Mouse (Mus musculus): ENCODE data around the gene Sh3gl1. TPM values are rescaled to one million over a fixed set of nuclear protein-coding genes. Genes with fewer than 3 reads are reported as not detected.

The Sh3gl1 gene
- polyA plus RNA-seq, 1 experiment from 2014 or later = 105 TPM

DNA sequence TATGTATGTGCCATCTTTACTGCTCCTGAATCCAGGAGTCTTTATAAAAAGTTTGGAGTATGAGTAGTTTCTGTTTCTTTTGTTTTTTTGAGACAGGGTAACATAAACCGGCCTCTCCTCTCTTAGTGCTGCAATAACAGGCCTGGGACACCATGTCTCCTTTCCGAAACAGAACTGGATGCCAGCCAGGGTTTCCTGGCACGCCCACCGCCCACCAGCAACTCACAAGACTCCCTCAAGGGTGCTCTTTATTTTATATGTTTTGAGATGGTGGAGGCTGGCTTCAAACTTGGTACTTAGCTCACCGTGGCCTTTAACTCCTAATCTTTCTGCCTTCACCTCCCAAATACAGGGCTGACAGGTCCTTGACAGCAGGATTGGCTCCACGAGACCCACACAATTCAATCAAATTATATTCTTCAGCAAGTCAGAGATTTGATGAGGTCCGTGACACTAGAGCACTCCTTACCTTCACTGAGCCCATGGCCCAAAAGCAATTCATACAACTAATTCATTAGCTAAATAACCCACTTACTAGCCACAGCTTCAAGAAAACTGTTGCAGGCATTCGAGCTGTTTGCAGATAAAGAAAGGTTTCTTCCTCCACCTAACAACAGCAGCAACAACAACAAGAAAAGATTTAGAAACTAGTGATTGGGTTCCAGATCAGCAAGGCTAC is 2.3 kb upstream of the Sh3gl1 start:
- Histone ChIP-seq H3K4me3 (replicated peaks) (no peak overlapping the region), H3K4me2 (no peak overlapping the region), H3K9ac (replicated peaks) (no peak overlapping the region), H3K36me3 (peaks cover 12% of the 10 kb centered on the region), H3K27me3 (replicated peaks) (no peaks in the 10 kb centered on the region), H3K4me1 (peaks cover 35% of the 10 kb centered on the region), H3K9me3 (replicated peaks) (no peaks in the 10 kb centered on the region), H3K27ac (replicated peaks) (no peak overlapping the region)
- no peak for ATAC-seq (ENCODE audit: low FRiP score)
- WGBS = 88% methylated on average over 8 of the region's 8 CpGs

DNA sequence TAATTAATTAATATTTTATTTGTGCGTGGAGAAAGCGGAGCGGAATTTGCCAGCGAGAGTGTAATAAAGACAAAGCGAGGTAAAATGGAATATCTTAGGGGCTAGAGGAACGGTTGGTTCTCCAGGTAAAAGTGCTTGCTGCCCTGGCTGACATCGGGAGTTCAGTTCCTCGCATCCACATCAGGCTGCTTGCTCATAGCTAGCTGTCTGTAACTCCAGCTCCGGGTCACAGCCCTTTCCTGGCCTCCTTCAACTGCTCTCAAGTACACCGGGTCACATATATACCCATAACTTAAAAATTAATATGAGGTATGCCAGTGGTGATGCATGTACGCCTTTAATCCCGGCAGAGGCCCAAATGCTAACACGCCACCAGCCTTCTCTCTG is 459 bp upstream of the Sh3gl1 start:
- peak; percentile 36 for ATAC-seq (ENCODE audit: low FRiP score)
- Histone ChIP-seq H3K36me3 (peaks cover 16% of the 10 kb centered on the region), H3K9me3 (replicated peaks) (no peaks in the 10 kb centered on the region), H3K4me2 (peak overlapping the region; percentile 66), H3K4me3 (replicated peaks) (peak overlapping the region; percentile 80), H3K27me3 (replicated peaks) (no peaks in the 10 kb centered on the region), H3K27ac (replicated peaks) (peak overlapping the region; percentile 67), H3K9ac (replicated peaks) (peak overlapping the region; percentile 36; the same call in 1 of the 2 replicates), H3K4me1 (peaks cover 48% of the 10 kb centered on the region)
- WGBS = 40% methylated on average over 13 of the region's 13 CpGs

DNA sequence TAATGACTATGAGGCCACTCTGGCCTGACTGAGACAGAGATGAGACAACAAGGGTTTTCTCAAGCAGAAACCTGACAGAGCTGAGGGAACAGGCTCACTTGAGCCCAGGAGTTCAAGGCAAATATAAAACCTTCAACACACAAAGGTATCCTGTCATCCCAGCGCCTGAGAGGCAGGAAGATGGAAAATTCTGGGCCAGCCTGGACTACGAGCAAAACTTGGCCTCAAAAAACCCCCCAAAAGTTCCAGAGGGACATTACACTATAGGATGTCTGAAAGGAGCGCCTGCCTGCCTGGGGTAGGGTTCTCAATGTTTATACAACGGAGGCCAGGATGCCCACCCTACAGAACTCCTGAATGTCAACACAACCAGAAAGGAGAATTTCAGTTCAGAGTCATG is 1.2 kb downstream of the Sh3gl1 start:
- Histone ChIP-seq H3K9ac (replicated peaks) (peak overlapping the region; percentile 83), H3K4me3 (replicated peaks) (peak overlapping the region; percentile 80), H3K4me2 (peak overlapping the region; percentile 66), H3K27me3 (replicated peaks) (no peaks in the 10 kb centered on the region), H3K9me3 (replicated peaks) (no peaks in the 10 kb centered on the region), H3K36me3 (peaks cover 18% of the 10 kb centered on the region), H3K27ac (replicated peaks) (no peak overlapping the region), H3K4me1 (peaks cover 52% of the 10 kb centered on the region)
- WGBS = 83% methylated on average over 4 of the region's 4 CpGs
- no peak for ATAC-seq (ENCODE audit: low FRiP score)

DNA sequence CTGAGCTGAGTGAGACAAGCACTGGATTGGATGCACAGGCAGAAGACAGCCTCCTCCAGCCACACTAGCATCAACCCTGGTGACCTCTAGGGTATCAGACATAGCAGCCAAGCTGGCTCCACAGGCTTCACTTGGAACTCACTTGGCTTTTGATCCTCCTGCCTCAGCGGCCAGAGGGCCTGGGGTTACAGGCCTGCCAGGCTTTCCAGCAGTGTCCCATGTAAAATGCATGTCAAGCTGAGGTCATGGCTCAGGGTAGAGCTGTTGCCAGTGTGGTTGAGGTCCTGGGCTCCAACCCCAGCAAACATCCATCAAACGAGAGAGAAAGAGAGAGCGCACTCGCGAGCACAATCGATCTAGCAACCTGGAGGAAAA is 1.7 kb downstream of the Sh3gl1 start:
- Histone ChIP-seq H3K4me3 (replicated peaks) (no peak overlapping the region), H3K9me3 (replicated peaks) (no peaks in the 10 kb centered on the region), H3K4me2 (peak overlapping the region; percentile 66; the same call in 1 of the 2 replicates), H3K9ac (replicated peaks) (peak overlapping the region; percentile 83), H3K27me3 (replicated peaks) (no peaks in the 10 kb centered on the region), H3K36me3 (peaks cover 18% of the 10 kb centered on the region), H3K4me1 (peaks cover 54% of the 10 kb centered on the region), H3K27ac (replicated peaks) (no peak overlapping the region)
- no peak for ATAC-seq (ENCODE audit: low FRiP score)
- 91% methylated on average over 6 of the region's 6 CpGs for WGBS

DNA sequence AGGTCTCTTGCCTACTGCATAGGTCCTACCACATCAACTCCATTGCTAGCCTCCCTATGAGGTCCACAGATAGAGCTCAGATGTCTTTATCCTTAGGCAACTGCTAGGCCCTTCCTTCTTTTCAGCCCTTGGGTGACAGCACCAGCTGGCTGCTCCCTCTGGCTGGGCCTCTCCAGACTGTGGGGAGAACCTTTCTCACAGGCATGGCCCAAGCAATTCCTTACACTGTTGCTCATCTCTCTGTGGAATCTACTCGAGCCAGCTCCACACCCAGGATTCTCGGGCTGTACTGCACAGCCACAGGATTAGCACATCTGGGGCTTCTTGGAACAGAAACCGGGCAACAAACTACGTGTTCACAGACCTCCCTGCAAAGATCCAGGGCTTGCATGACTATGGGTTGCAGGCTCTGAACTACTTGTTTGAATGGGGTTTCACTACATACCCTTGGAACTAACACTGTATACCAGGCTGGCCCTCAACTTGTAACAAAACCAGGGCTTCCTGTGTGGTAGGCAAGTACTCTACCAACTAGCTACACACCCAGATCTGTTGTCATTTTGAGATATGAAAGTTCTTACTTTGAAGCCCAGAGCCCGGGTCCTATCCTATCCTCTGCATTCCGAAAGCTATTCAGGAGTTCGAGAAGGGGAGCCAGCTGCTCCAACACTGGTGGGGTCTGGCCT is 2.3 kb downstream of the Sh3gl1 start:
- no peak for ATAC-seq (ENCODE audit: low FRiP score)
- H3K9me3 ChIP-seq (replicated peaks) = no peaks in the 10 kb centered on the region
- no peaks in the 10 kb centered on the region for H3K27me3 ChIP-seq (replicated peaks)
- no peak overlapping the region for H3K27ac ChIP-seq (replicated peaks)
- 91% methylated on average over 7 of the region's 7 CpGs for WGBS
- no peak overlapping the region for H3K4me2 ChIP-seq
- H3K9ac ChIP-seq (replicated peaks) = no peak overlapping the region
- H3K4me3 ChIP-seq (replicated peaks) = no peak overlapping the region
- peaks cover 58% of the 10 kb centered on the region for H3K4me1 ChIP-seq
- H3K36me3 ChIP-seq = peaks cover 18% of the 10 kb centered on the region

DNA sequence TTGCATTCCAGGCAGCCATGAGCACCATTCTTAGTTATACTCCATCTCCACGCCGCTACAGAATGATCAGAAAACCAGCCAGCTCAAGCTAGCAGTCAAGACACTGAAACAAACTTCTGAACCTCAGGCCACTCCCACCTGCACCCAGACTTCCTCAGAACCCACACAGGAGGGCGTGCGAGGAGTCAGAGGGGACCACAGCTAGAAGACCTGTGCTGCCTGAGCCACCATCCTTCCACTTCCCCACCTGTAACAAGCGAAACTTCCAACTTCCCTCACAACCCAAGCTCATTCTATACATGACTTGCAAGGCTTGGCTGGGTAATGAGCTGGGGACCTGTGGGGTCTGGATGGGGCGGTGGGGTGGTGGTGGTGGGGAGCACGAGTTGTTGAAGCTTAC is 3.6 kb downstream of the Sh3gl1 start:
- no peaks in the 10 kb centered on the region for H3K9me3 ChIP-seq (replicated peaks)
- ATAC-seq (ENCODE audit: low FRiP score) = no peak
- H3K4me2 ChIP-seq = 0 out of 2 replicates have a peak overlapping the region, but pooled peaks have one; percentile 3
- 80% methylated on average over 7 of the region's 7 CpGs for WGBS
- H3K27ac ChIP-seq (replicated peaks) = no peak overlapping the region
- no peak overlapping the region for H3K4me3 ChIP-seq (replicated peaks)
- H3K36me3 ChIP-seq = peaks cover 27% of the 10 kb centered on the region
- no peaks in the 10 kb centered on the region for H3K27me3 ChIP-seq (replicated peaks)
- peaks cover 66% of the 10 kb centered on the region for H3K4me1 ChIP-seq
- 0 out of 2 replicates have a peak overlapping the region, but pooled peaks have one; percentile 20 for H3K9ac ChIP-seq (replicated peaks)

DNA sequence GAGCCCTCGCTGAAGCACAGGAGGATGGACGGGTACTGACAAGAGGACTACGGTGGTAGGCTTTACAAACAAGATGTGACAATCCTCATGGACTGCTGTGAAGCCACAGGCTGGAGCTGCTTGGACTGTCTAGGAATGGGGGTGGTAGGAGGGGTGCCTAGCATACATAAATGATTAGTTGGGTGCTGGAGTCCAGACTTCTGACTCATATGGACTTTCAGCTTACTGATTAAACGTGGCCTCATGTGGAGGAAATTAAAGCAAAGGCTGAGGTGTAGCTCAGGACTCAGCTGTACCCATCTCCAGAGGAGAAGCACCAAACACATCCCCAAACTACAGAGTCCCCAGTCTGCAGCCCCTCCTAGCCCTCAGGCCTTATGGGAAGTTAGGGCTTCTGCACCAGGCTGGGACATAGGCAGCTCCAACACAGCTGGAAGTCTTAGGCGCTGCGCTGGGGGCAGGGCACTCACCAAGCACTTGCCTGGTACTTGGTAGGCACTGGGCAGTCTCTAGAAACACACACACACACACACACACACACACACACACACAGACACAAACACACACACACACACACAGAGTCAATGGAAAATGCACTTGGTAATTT is 4.2 kb downstream of the Sh3gl1 start:
- 80% methylated on average over 6 of the region's 6 CpGs for WGBS
- Histone ChIP-seq H3K27me3 (replicated peaks) (no peaks in the 10 kb centered on the region), H3K4me2 (0 out of 2 replicates have a peak overlapping the region, but pooled peaks have one; percentile 3), H3K27ac (replicated peaks) (no peak overlapping the region), H3K4me1 (peaks cover 68% of the 10 kb centered on the region), H3K36me3 (peaks cover 27% of the 10 kb centered on the region), H3K4me3 (replicated peaks) (no peak overlapping the region), H3K9ac (replicated peaks) (no peak overlapping the region), H3K9me3 (replicated peaks) (no peaks in the 10 kb centered on the region)
- ATAC-seq (ENCODE audit: low FRiP score) = no peak

DNA sequence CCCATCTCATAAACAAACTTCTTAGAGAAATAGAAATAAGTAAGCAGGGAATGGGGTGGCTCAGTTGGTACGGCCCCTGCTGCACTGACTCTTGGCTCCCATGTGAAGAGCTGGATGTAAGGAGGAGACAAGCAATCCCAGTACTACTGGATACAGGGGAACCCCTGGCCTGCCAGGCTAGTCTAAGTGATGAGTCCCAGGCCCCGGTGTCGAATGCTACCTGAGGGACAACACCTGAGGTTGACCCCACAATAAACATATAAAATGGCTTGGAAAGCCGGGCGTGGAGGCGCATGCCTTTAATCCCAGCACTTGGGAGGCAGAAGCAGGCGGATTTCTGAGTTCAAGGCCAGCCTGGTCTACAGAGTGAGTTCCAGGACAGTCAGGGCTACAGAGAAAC is 5.0 kb downstream of the Sh3gl1 start:
- no peak for ATAC-seq (ENCODE audit: low FRiP score)
- no peaks in the 10 kb centered on the region for H3K9me3 ChIP-seq (replicated peaks)
- peaks cover 27% of the 10 kb centered on the region for H3K36me3 ChIP-seq
- H3K27me3 ChIP-seq (replicated peaks) = no peaks in the 10 kb centered on the region
- H3K27ac ChIP-seq (replicated peaks) = no peak overlapping the region
- H3K4me3 ChIP-seq (replicated peaks) = no peak overlapping the region
- no peak overlapping the region for H3K4me2 ChIP-seq
- no peak overlapping the region for H3K9ac ChIP-seq (replicated peaks)
- 90% methylated on average over 7 of the region's 7 CpGs for WGBS
- H3K4me1 ChIP-seq = peaks cover 71% of the 10 kb centered on the region

DNA sequence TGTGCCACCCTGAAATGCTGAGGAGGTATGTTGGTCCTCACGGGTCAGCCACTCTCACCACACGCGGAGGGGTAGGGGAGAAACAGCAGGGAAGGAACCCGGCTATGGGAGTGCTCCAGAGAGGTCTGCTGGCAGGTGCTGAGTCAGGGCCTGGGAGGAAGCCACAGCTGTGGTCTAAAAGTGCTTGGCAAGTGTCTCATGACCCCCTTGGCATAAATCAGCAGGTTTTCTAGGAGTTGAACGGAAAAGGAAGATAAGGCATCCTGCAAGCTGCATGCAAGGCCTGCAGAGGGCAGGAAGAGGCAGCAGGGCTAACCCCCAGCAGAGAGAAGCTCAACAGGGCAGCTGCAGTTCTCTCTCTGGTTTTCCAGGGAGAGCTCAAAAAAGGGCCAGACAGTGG is 5.5 kb downstream of the Sh3gl1 start:
- no peak overlapping the region for H3K9ac ChIP-seq (replicated peaks)
- H3K9me3 ChIP-seq (replicated peaks) = no peaks in the 10 kb centered on the region
- peaks cover 75% of the 10 kb centered on the region for H3K4me1 ChIP-seq
- peaks cover 27% of the 10 kb centered on the region for H3K36me3 ChIP-seq
- no peak overlapping the region for H3K27ac ChIP-seq (replicated peaks)
- H3K27me3 ChIP-seq (replicated peaks) = no peaks in the 10 kb centered on the region
- 63% methylated on average over 5 of the region's 5 CpGs for WGBS
- H3K4me3 ChIP-seq (replicated peaks) = no peak overlapping the region
- no peak overlapping the region for H3K4me2 ChIP-seq
- no peak for ATAC-seq (ENCODE audit: low FRiP score)

DNA sequence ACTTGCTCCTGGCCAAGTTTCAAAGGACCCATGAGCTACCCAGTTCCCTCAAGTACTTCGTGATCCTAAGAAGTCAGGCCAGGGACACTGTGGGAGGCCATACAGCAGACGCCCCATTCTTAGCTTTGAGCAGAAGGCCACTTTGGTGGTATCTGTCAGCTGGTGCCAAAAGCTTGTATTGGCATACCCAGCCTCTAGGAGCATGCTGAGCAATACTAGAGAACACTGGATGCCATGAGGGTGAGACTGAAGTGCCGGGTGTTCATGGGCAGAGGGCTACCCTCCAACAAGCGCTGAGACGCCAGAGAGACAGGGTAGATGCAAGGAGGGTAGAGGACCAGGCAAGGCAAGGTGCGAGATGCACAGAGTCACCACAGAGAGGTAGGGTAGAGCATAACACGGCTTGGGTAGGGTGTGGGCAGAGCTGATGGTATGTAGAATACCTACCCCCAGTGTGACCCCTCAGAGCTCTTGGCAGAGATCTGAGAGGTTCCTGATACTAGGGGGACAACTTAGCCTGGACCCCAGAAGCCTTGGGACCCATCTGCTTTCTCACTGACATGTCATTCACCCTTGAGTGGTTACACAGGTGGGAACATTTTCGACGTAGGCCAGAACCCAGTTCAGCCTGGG is 6.1 kb downstream of the Sh3gl1 start:
- WGBS = 88% methylated on average over 9 of the region's 9 CpGs
- H3K36me3 ChIP-seq = peaks cover 27% of the 10 kb centered on the region
- no peak overlapping the region for H3K9ac ChIP-seq (replicated peaks)
- H3K4me1 ChIP-seq = peaks cover 72% of the 10 kb centered on the region
- no peak overlapping the region for H3K27ac ChIP-seq (replicated peaks)
- no peaks in the 10 kb centered on the region for H3K27me3 ChIP-seq (replicated peaks)
- ATAC-seq (ENCODE audit: low FRiP score) = no peak
- no peak overlapping the region for H3K4me3 ChIP-seq (replicated peaks)
- no peaks in the 10 kb centered on the region for H3K9me3 ChIP-seq (replicated peaks)
- no peak overlapping the region for H3K4me2 ChIP-seq

DNA sequence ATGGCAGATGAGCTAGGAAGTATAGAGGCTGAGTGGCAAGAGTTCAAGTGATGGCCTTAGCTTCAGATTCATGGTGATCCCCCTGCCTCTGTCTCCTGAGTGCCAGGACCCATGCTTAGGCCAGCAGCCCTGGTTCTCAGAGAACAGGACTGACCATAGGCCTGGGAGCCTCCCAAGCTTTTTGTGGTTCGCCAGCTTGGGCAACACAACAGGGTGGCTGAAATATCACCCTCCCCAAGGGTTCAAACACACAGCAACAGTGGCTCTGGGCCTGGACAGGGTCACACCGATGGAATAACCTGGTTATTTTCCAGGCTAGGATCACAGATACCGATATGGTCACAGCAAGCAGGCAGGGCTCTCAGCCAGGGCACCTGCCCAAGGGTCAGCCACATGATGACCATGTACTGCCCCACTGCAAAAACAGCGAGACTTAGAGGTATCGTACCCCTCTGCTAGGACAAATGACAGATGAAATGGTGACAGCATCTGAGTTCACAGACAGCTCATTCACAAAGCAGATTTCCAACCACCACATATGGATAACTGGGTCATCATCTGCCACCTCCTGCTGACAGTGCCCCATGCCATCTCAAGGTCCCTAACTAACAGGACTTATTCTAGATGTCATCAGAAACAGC is 8.5 kb downstream of the Sh3gl1 start:
- Histone ChIP-seq H3K36me3 (peaks cover 10% of the 10 kb centered on the region; the same call in 1 of the 2 replicates), H3K4me2 (no peak overlapping the region), H3K4me3 (replicated peaks) (no peak overlapping the region), H3K27me3 (replicated peaks) (no peaks in the 10 kb centered on the region), H3K9me3 (replicated peaks) (no peaks in the 10 kb centered on the region), H3K4me1 (peaks cover 65% of the 10 kb centered on the region), H3K27ac (replicated peaks) (no peak overlapping the region), H3K9ac (replicated peaks) (0 out of 2 replicates have a peak overlapping the region, but pooled peaks have one; percentile 20)
- no peak for ATAC-seq (ENCODE audit: low FRiP score)
- WGBS = 90% methylated on average over 5 of the region's 5 CpGs
